Mouse (Mus musculus) bone marrow macrophage, adult 2 months (primary cell): ENCODE data around the gene Ubxn6.

Source experiments
- CTCF ChIP-seq: IDR thresholded peaks from 2 replicates; pipeline ENCODE4 v1.5.1; 2012; ENCODE audit warnings: low read depth, mild to moderate bottlenecking, low read length, moderate library complexity
- POLR2A ChIP-seq: IDR thresholded peaks from 2 replicates; pipeline ENCODE4 v1.6.1; 2012; ENCODE audit warnings: mild to moderate bottlenecking, low read depth, low read length, borderline replicate concordance

GRCm38 (mm10) chr17:56108334-56109044 lies 33.7 kb upstream of the Ubxn6 start:
- TF ChIP-seq CTCF: no peak
- TF ChIP-seq POLR2A: no peak
